Mouse (Mus musculus) erythroblast, adult 5-6 weeks (primary cell): Measurements from ENCODE around the gene Mrc1. TPM values are rescaled to one million over a fixed set of nuclear protein-coding genes. Genes with fewer than 3 reads are reported as not detected.

ENCODE experiments used
- ATAC-seq: replicated peaks from 2 replicates; pipeline ENCODE4 v1.8.0; 2016; ENCODE audit warnings: moderate number of reproducible peaks, mild to moderate bottlenecking, moderate TSS enrichment, inconsistent platforms; ENCODE audit not compliant: poor library complexity, low FRiP score, severe bottlenecking
- total RNA-seq, 2 experiments: library from RNA; stranded (forward) in 1 of 2; stranded (reverse) in 1 of 2; fragments of 150-400 nt in 1 of 2; fragments of 200-764, 138-1000 nt in 1 of 2; gene quantifications; 2 replicates each; pipeline versions ENCODE4 v1.2.3 to v1.2.4; 2015 to 2017; ENCODE audit warnings: low replicate concordance in 2 of 2

The Mrc1 gene
- total RNA-seq, 2 experiments from 2014 or later, result 23.2 to 31.8 TPM

DNA sequence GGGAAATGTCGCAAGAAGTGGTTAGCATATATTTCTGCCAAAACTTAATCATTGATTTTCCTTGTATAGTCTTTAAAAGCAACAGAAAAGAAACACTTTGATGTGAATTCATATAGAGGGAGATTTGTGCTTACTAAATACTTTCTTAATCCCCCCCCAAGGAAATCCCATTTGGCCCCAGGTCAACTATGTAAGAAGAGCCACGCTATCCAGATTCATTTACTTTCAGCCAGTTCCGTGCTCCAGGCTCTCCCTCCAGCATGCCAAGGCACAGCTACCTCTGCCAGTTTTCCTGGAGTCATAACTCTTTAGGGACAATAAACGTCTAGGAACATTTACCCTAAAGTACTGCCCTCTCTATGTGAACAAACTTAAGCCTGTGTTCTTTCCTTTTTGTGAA is 8.5 kb downstream of the Mrc1 start:
- no peak for ATAC-seq

GRCm38 (mm10) chr2:14239151-14239550 is 10.0 kb downstream of the Mrc1 start:
- ATAC-seq, result no peak

GRCm38 (mm10) chr2:14244157-14244556 is 15.0 kb downstream of the Mrc1 start:
- no peak for ATAC-seq

GRCm38 (mm10) chr2:14244668-14245067 is 15.5 kb downstream of the Mrc1 start:
- no peak for ATAC-seq

- ATAC-seq, result no peak
Measured at GRCm38 (mm10) chr2:14249839-14250564, 20.8 kb downstream of the Mrc1 start.

GRCm38 (mm10) chr2:14251938-14252337 is 22.7 kb downstream of the Mrc1 start:
- ATAC-seq, result no peak

DNA sequence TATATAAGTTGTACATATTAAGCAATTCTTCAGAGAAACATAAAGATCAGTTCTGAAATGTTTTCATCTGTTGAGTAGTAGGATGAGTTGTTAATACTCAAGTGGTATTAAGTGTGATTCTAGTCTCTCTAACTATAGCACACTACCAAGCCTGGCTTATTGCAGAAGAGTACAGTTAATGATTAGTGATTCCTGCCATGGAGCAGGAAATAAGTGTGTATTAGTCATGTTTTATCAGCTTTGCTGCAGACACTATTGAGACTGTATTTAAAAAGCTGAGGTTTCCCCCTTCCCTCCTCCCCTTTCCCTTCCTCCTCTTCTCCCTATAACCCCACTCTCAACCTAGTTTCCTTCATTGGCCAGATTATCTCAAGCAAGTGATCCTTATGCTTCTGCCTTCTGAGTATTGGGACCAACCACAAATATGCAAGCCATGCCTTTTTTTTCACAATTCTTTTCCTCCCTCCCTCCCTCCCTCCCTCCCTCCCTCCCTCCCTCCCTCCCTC is 29.2 kb downstream of the Mrc1 start:
- ATAC-seq, result no peak

- ATAC-seq, result no peak
Measured at GRCm38 (mm10) chr2:14262090-14262489, 32.9 kb downstream of the Mrc1 start.

GRCm38 (mm10) chr2:14269160-14269559 is 40.0 kb downstream of the Mrc1 start:
- no peak for ATAC-seq

DNA sequence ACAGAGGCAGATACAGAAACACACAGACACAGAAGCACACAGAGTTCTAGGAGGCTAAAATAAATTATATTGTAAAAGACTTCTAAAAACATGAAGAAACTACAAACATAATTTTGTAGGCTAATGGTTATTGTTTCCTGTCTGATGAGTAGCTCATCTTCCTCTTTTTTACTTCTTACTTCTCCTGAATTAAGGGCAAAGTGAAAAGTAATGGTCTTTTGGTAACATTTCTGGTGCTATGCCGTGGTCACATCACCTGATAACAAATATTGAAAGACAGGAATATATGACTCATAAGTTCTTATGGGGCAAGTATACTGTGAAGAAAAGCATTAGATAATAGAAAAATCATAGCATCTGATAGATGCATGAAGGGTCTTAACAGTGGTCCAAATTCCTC is 42.9 kb downstream of the Mrc1 start:
- no peak for ATAC-seq

DNA sequence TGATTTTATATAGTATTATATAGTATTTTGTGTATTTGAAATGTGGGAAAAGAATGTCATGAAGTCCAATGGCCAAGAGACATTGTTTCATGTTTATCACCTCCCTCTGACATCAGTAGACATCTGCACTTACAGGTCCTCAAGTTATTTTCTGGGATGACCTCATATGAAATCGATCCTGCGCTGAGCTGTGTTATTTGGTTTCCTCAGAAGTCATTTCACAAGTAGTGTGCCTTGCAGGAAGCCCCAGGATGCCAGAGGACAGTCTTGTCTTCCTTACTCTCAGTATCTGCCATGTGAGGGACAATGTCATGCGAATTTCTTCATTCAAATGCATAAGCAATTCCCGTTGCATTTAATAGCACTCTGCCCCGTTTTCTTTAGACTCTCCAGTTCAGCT is 46.6 kb downstream of the Mrc1 start:
- ATAC-seq, result no peak

- ATAC-seq, result no peak
Measured at GRCm38 (mm10) chr2:14279256-14279655, 50.1 kb downstream of the Mrc1 start.

- no peak for ATAC-seq
Measured at GRCm38 (mm10) chr2:14279795-14280194, 50.6 kb downstream of the Mrc1 start.

DNA sequence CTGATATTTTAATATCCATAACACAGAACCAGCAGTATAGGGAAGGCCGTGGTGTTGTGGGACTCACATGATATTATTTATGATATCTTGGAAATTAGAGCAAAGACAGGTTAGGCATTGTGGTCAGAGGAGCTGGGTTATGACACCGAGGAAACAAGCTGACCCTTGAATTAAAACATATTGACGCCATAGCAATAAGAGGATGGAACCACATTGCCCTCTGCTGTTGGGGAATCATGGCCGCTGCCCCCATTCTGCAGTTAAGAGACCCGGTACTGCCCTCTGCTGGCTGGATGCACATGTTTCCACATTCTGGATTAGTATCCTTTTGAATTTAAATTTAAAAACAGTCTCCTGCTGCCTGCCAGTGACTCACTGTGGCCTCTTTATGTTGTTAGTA is 66.1 kb downstream of the Mrc1 start:
- no peak for ATAC-seq

DNA sequence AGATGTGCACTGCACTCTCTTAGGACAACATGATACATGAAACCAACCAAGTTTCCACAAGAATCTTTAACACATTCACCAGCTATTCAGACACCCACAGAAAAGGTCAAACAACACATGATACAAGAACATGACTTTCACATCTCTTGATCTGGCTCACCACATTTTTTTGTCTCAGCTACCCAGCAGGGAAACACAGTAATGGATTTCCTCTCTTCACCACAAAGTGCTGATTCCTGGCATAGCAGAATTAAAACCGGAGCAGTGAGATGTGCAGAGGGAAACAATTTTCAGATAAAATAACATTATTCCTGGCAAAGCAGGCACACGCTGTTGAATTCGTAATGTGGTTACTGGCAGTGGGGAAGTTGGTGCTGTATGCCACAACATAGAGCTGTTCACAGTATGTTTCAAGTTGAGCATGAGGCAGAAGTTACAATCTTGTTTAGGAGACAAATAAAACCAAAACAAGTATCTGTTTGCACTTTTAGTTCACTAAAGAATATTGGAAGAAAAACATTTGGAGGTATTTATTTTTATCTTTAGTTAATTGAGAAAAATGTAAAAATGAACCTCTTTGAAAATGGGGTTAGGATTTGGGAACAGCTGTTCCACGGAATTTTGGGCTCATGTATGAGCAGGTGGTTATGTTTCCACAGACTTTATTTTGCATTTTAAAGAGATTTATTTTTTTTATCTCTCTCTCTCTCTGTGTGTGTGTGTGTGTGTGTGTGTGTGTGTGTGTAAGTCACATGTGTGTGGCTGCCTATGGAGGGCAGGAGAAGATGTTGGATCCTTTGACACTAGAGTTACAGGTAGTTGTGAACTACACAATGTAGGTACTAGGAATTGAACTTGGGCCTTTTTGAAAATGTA is 83.6 kb downstream of the Mrc1 start:
- no peak for ATAC-seq

- ATAC-seq, result no peak
Measured at GRCm38 (mm10) chr2:14315113-14315512, 85.9 kb downstream of the Mrc1 start.

GRCm38 (mm10) chr2:14341652-14342308 is 112.6 kb downstream of the Mrc1 start:
- ATAC-seq, result no peak

DNA sequence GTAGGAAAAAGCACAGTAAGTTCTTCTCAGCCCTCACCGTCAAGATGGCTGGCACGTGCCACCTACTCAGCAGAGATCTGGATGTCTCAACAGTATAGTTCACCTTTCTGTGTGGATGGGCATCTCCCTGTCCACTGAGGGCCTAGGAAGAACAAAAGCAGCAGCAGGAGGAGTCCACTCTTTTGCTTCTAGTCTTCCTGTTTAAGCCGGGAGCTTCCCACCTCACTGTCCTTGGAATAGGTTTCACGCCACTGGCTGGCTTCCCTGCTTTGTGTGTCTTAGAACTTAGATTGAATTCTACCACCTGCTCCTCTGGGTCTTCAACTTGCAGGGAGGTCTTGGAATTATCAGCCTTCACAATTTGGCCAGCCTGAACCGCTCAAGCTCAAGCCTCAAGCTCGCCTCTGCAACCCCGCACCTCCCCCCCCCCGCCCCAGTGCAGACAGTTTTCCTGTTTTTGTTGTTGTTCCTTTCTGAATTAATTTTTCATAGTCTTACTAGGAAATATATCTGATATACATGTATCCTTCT is 113.2 kb downstream of the Mrc1 start:
- ATAC-seq, result no peak
